Mouse (Mus musculus): ENCODE measurements at regions not wholly inside any gene's neighbourhood (a gene's known extent, or its start where the extent isn't known, plus 50 kb on each side); places are given as distances from the start of the nearest gene placed in this dataset.
"Not testable (repeated sequence)": the region's sequence is repeated elsewhere in the genome, so short reads cannot be mapped to it uniquely, and the experiment has no call there.

DNA sequence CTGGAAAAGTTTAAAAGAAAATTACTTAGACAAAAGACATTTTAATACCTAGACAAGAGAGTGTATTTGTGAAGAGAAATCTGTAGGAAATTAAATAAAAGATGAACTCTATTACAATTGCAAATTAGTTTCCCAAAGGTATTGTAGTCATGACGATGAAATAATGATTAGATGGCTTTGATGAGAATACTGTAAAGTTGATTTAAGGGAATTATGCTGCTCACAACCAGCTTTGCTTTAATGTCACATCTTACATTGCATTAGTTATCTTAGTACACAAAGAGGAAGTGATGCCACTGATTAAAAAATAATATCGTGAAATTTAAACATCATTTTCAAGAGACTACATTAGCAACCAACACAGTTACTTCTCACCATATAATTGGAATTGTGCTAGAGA is 145.7 kb upstream of the Zfp960 start:
- no peak for ATAC-seq (ENCODE audit: insufficient number of reproducible peaks, low FRiP score, low TSS enrichment)

GRCm38 (mm10) chr17:16926200-16926599 is 137.7 kb upstream of the Zfp960 start:
- no peak for ATAC-seq (ENCODE audit: insufficient number of reproducible peaks, low FRiP score, low TSS enrichment)

GRCm38 (mm10) chr17:16951092-16952016 is 112.6 kb upstream of the Zfp960 start:
- ATAC-seq (ENCODE audit: insufficient number of reproducible peaks, low FRiP score, low TSS enrichment): peak; percentile 100

- ATAC-seq (ENCODE audit: insufficient number of reproducible peaks, low FRiP score, low TSS enrichment): not testable (repeated sequence)
These were observed 111.8 kb upstream of the Zfp960 start for GRCm38 (mm10) chr17:16952146-16952545.

GRCm38 (mm10) chr17:16997241-16997640 is 66.7 kb upstream of the Zfp960 start:
- ATAC-seq (ENCODE audit: insufficient number of reproducible peaks, low FRiP score, low TSS enrichment): not testable (repeated sequence)

- peak; percentile 100 for ATAC-seq (ENCODE audit: insufficient number of reproducible peaks, low FRiP score, low TSS enrichment)
These were observed 59.2 kb upstream of the Zfp960 start for GRCm38 (mm10) chr17:17004632-17005265.

DNA sequence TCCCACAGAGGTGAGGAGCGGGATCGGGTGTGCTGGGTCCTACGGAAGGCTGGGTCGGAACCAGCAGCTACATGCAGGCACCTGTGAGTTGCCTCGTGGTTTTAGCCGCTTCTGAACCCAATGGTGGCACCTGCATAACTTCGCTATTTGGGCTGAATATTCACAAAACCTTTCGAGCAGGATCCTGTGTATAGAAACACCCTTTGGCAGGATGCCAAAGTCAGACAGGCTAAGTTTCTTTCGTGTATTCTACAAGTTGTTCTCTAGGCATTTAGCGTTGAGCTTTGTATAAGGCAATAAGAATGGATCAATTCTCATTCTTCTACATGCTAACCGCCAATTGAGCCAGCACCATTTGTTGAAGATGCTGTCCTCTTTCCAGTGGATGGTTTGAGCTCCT is 58.6 kb upstream of the Zfp960 start:
- not testable (repeated sequence) for ATAC-seq (ENCODE audit: insufficient number of reproducible peaks, low FRiP score, low TSS enrichment)
